Mouse (Mus musculus) cerebellum, postnatal 10 days (tissue): ENCODE measurements around the gene Rasal2.
A peak's percentile ranks its signal among the peaks of the same experiment; 100 is the strongest.
"Not testable (repeated sequence)": the region's sequence is repeated elsewhere in the genome, so short reads cannot be mapped to it uniquely, and the experiment has no call there.

ENCODE experiments used
- DNase-seq, 2 experiments: peaks; one replicate each; pipeline ENCODE4 v3.0.0; 2021; ENCODE audit warnings: mixed read lengths in 2 of 2

Rasal2 gene

GRCm38 (mm10) chr1:157236650-157237344, 175.6 kb downstream of the Rasal2 start:
- not testable (repeated sequence) for DNase-seq

- DNase-seq: no peak
These were observed 178.9 kb downstream of the Rasal2 start for GRCm38 (mm10) chr1:157233451-157233850.

- no peak for DNase-seq
These were observed 180.0 kb downstream of the Rasal2 start for GRCm38 (mm10) chr1:157232372-157232771.

GRCm38 (mm10) chr1:157231016-157231415, 181.4 kb downstream of the Rasal2 start:
- DNase-seq: peak; percentile 11 to 16

GRCm38 (mm10) chr1:157230386-157230785, 182.0 kb downstream of the Rasal2 start:
- no peak for DNase-seq

GRCm38 (mm10) chr1:157225013-157225412, 187.4 kb downstream of the Rasal2 start:
- DNase-seq: no peak

- DNase-seq: no peak
These were observed 191.5 kb downstream of the Rasal2 start for GRCm38 (mm10) chr1:157220910-157221309.

GRCm38 (mm10) chr1:157220466-157220865, 191.9 kb downstream of the Rasal2 start:
- DNase-seq: no peak

- no peak for DNase-seq
These were observed 203.6 kb downstream of the Rasal2 start for GRCm38 (mm10) chr1:157208754-157209153.

- no peak for DNase-seq
These were observed 206.7 kb downstream of the Rasal2 start for GRCm38 (mm10) chr1:157205685-157206084.

GRCm38 (mm10) chr1:157183043-157183442, 229.4 kb downstream of the Rasal2 start:
- no peak for DNase-seq

- no peak for DNase-seq
These were observed 230.0 kb downstream of the Rasal2 start for GRCm38 (mm10) chr1:157182431-157182830.

- peak; percentile 36 to 39 for DNase-seq
These were observed 231.3 kb downstream of the Rasal2 start for GRCm38 (mm10) chr1:157181081-157181480.

GRCm38 (mm10) chr1:157178988-157179764, 233.2 kb downstream of the Rasal2 start:
- DNase-seq: peak in 1 of 2 experiments; percentile 9

- DNase-seq: no peak
These were observed 243.1 kb downstream of the Rasal2 start for GRCm38 (mm10) chr1:157169292-157169691.

GRCm38 (mm10) chr1:157168891-157169290, 243.5 kb downstream of the Rasal2 start:
- DNase-seq: no peak

- DNase-seq: no peak
These were observed 258.6 kb downstream of the Rasal2 start for GRCm38 (mm10) chr1:157153781-157154180.

GRCm38 (mm10) chr1:157150107-157150506, 262.3 kb downstream of the Rasal2 start:
- DNase-seq: no peak

GRCm38 (mm10) chr1:157144621-157145020, 267.8 kb downstream of the Rasal2 start:
- DNase-seq: peak; percentile 40 to 61

- no peak for DNase-seq
These were observed 269.0 kb downstream of the Rasal2 start for GRCm38 (mm10) chr1:157143326-157143932.

- no peak for DNase-seq
These were observed 271.4 kb downstream of the Rasal2 start for GRCm38 (mm10) chr1:157141014-157141413.

GRCm38 (mm10) chr1:157137854-157138241, 274.5 kb downstream of the Rasal2 start:
- peak in 1 of 2 experiments; percentile 13 for DNase-seq

- peak; percentile 68 to 73 for DNase-seq
These were observed 275.1 kb downstream of the Rasal2 start for GRCm38 (mm10) chr1:157137132-157137853.
